Mouse (Mus musculus) neural tube, embryonic 15.5 days (tissue): ENCODE data around the gene Ibtk. TPM values are rescaled to one million over a fixed set of nuclear protein-coding genes. Genes with fewer than 3 reads are reported as not detected.

Experiments
- polyA plus RNA-seq: library from polyadenylated mRNA; unstranded; fragments of >200 nt; fragmentation: Nextera tagmentation; extraction: Ambion mirVana; gene quantifications from 2 replicates; pipeline ENCODE4 v1.2.1, GENCODE M21; 2015

The Ibtk gene
- polyA plus RNA-seq, 1 experiment from 2014 or later, result 22.5 TPM

Other genes with a start within 250 kb of the Ibtk start
- gene Tpbg, start 93.0 kb upstream of the Ibtk start, polyA plus RNA-seq, result 17.4 and 19.2 TPM in 2 replicates